Comparison of ENCODE assay signal across 23 mouse cellular contexts in the genomic region with DNA sequence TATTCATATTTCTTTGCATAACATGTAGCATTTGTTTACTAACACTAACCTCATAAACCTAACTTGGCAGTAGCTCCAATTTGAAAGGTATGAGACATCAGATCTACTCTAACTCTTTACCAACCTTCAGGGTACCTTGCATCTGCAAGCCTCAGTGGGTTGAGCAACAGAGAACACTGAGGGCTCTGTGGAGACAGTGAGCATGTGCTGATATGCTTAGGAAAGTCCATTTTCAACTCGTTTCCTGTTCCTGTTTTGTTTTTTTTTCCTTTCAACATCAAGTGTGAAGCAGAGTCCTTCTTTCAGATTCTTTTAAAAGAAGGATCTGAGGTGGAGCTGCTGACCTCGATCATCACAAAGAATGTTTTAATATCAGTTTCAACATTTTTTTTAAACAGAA.
"Had no signal": no experiment of that assay in that cellular context is flagged by ENCODE, and none has a peak within 500 bp of the region (broad histone marks: within the 10 kb centered on the region; RNA-seq: fewer than 3 reads in every experiment).

No protein-coding gene starts in this region.

- DNase-seq: kidney, adult 2 months; kidney, postnatal 14 days; kidney, postnatal 4 days; layer of hippocampus, adult 9-11 months; layer of hippocampus, postnatal 36 days; lung, adult 18-20 months; lung, postnatal 14 days; lung, postnatal 4 days; midbrain, embryonic 14.5 days; right cerebral cortex, adult 18-20 months; right cerebral cortex, postnatal 14 days; right cerebral cortex, postnatal 4 days; thymus, postnatal 25 days had no signal

- ATAC-seq: intestine, postnatal 0 days had no signal

- H3K4me1 ChIP-seq: neural tube, embryonic 12.5 days; neural tube, embryonic 15.5 days had no signal

- H3K36me3 ChIP-seq: lung, embryonic 15.5 days; midbrain, embryonic 10.5 days; neural tube, embryonic 12.5 days; neural tube, embryonic 15.5 days; stomach, embryonic 15.5 days had no signal

- H3K4me3 ChIP-seq: layer of hippocampus, adult 2 months; left cerebral cortex, adult 2 months; lung, embryonic 15.5 days; megakaryocyte, embryonic 14.5 days; midbrain, embryonic 10.5 days; neural tube, embryonic 12.5 days; neural tube, embryonic 15.5 days; stomach, embryonic 15.5 days had no signal

- H3K4me2 ChIP-seq: lung, embryonic 15.5 days; neural tube, embryonic 12.5 days; neural tube, embryonic 15.5 days; stomach, embryonic 15.5 days had no signal

- H3K27me3 ChIP-seq: lung, embryonic 15.5 days; neural tube, embryonic 12.5 days; neural tube, embryonic 15.5 days; stomach, embryonic 15.5 days had no signal

- H3K9ac ChIP-seq: liver, embryonic 14.5 days; lung, embryonic 15.5 days; neural tube, embryonic 12.5 days; neural tube, embryonic 15.5 days; stomach, embryonic 15.5 days had no signal

- H3K9me3 ChIP-seq: lung, embryonic 15.5 days; neural tube, embryonic 15.5 days; stomach, embryonic 15.5 days had no signal

- H3K27ac ChIP-seq: layer of hippocampus, adult 2 months; left cerebral cortex, adult 2 months; liver, embryonic 14.5 days; lung, embryonic 15.5 days; midbrain, embryonic 10.5 days; neural tube, embryonic 12.5 days; neural tube, embryonic 15.5 days; stomach, embryonic 15.5 days had no signal
